Mouse (Mus musculus): ENCODE results near the gene Syce2. TPM values are rescaled to one million over a fixed set of nuclear protein-coding genes. Genes with fewer than 3 reads are reported as not detected.
"Not testable (repeated sequence)": the region's sequence is repeated elsewhere in the genome, so short reads cannot be mapped to it uniquely, and the experiment has no call there.

The Syce2 gene
- total RNA-seq, 2 experiments from 2014 or later: 1.2 to 1.8 TPM

DNA sequence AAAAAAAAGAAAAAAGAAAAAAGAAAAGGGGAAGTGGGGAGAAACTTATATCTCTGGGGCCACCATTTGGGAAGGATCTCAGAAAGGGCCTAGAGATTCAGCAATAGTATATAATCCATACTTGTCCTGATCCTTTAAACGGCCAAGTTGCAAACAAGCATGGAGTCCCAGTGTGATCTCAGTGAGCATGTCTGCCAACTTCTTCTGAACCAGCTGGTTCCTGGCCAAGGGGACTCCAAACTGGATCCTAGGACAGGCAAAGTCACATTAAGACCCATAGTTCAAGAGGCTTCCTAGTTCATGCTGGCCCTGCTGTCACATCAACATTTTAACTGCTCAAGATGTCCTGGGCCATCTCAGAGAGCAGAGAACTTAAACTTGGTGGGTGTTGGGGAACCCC lies 17.2 kb downstream of the Syce2 start:
- TF ChIP-seq CTCF (IDR thresholded peaks at IDR 0.05): no peak
- intact Hi-C loops (cut with DNase I): no loop called here
- Histone ChIP-seq H3K4me3 (no peak overlapping the region), H3K27ac (no peak overlapping the region)
- DNase-seq: no peak

GRCm38 (mm10) chr8:84892993-84893708 lies 21.2 kb downstream of the Syce2 start:
- Histone ChIP-seq H3K4me3 (peak overlapping the region; percentile 76), H3K27ac (peak overlapping the region; percentile 88)
- DNase-seq: no peak
- TF ChIP-seq CTCF (IDR thresholded peaks at IDR 0.05): no peak
- intact Hi-C loops (cut with DNase I): no loop called here

- Histone ChIP-seq H3K4me3 (peak within 1 kb of the TSS; percentile 76), H3K27ac (peak within 1 kb of the TSS; percentile 88)
- TF ChIP-seq CTCF (IDR thresholded peaks at IDR 0.05): no peak
- intact Hi-C loops (cut with DNase I): no loop called here
- peak; percentile 92 for DNase-seq
Measured at GRCm38 (mm10) chr8:84893709-84894134, 21.8 kb downstream of the Syce2 start, which contains the start of gene Gcdh. Gene Gcdh, minus strand, starts transcription at chr8:84893921.

- intact Hi-C loops (cut with DNase I): no loop called here
- no peak for TF ChIP-seq CTCF (IDR thresholded peaks at IDR 0.05)
- H3K4me3 ChIP-seq: no peak overlapping the region
- H3K27ac ChIP-seq: no peak overlapping the region
- no peak for DNase-seq
Measured at GRCm38 (mm10) chr8:84895963-84896362, 24.1 kb downstream of the Syce2 start.

DNA sequence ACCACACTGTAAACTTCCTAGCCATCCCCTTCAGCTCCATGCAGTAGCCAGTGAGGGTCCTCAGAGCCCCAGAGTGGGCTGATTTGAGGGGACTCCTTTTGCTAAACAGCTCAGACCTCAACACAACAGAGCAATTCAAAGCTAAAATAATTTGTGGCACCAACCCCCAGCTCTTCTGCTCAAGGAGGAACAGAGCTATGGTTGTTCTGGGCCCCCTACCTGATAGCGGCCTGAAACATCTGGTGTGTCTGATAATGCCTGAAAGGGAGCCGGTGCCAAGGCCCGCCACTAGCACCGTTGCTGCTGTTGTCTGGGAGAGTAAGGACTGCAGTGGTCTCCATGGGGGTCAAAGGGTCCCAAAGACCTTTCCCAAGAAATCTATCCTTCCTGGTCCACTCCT lies 29.2 kb downstream of the Syce2 start:
- no peak for DNase-seq
- Histone ChIP-seq H3K27ac (no peak overlapping the region), H3K4me3 (no peak overlapping the region)
- TF ChIP-seq CTCF (IDR thresholded peaks at IDR 0.05): no peak
- intact Hi-C loops (cut with DNase I): loop anchor here (5.0 kb wide), 1 partner anchor 54 kb away; the partner anchor contains the start of gene Calr

- intact Hi-C loops (cut with DNase I): loop anchor here (5.0 kb wide), 1 partner anchor 54 kb away; the partner anchor contains the start of gene Calr
- TF ChIP-seq CTCF (IDR thresholded peaks at IDR 0.05): no peak
- no peak for DNase-seq
- Histone ChIP-seq H3K4me3 (peak within 1 kb of the TSS; percentile 89), H3K27ac (peak within 1 kb of the TSS; percentile 93)
Measured at GRCm38 (mm10) chr8:84901752-84902151, 29.8 kb downstream of the Syce2 start, which contains the start of gene Klf1. Gene Klf1, plus strand, starts transcription at chr8:84901928.

DNA sequence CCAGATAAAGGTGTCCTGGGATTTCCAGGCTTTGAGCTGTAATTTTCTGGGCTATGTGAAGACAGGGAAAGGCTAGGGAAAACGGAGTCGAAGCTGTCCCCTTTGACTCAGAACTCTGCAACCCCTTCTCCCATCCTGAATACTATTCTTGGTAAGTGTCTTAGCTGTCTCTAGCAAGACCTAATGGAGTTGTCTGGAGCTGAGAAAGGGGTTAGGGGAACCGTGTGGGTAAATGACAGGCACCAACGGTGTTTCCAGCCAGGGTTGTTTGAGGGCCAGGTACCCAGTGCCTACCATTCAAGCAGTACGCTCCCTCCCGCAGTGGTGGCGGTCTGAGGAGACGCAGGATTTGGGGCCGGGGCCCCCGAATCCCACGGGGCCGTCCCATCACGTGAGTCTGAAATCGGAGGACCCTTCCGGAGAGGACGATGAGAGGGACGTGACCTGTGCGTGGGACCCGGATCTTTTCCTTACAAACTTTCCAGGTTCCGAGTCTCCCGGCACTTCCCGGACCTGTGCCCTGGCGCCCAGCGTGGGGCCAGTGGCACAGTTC lies 30.5 kb downstream of the Syce2 start:
- no peak for TF ChIP-seq CTCF (IDR thresholded peaks at IDR 0.05)
- Histone ChIP-seq H3K4me3 (peak overlapping the region; percentile 89), H3K27ac (peak overlapping the region; percentile 93)
- DNase-seq: no peak
- intact Hi-C loops (cut with DNase I): loop anchor here (5.0 kb wide), 1 partner anchor 55 kb away; the partner anchor contains the start of gene Calr

- no peak; the same call in none of the 2 replicates for TF ChIP-seq CTCF (IDR thresholded peaks at IDR 0.05)
- H3K27ac ChIP-seq: peak overlapping the region; percentile 93
- peak; percentile 95 for DNase-seq
- intact Hi-C loops (cut with DNase I): loop anchor here (5.0 kb wide), 1 partner anchor 56 kb away; the partner anchor contains the start of gene Calr
- H3K4me3 ChIP-seq: peak overlapping the region; percentile 89
Measured at GRCm38 (mm10) chr8:84902920-84903661, 31.2 kb downstream of the Syce2 start.

- TF ChIP-seq CTCF (IDR thresholded peaks at IDR 0.05): no peak
- DNase-seq: no peak
- intact Hi-C loops (cut with DNase I): loop anchor here (5.0 kb wide), 1 partner anchor 57 kb away; the partner anchor contains the start of gene Calr
- H3K4me3 ChIP-seq: no peak overlapping the region
- H3K27ac ChIP-seq: no peak overlapping the region
Measured at GRCm38 (mm10) chr8:84904351-84904750, 32.4 kb downstream of the Syce2 start.

GRCm38 (mm10) chr8:84907037-84907436 lies 35.1 kb downstream of the Syce2 start:
- no peak overlapping the region for H3K4me3 ChIP-seq
- intact Hi-C loops (cut with DNase I): no loop called here
- no peak overlapping the region for H3K27ac ChIP-seq
- no peak for TF ChIP-seq CTCF (IDR thresholded peaks at IDR 0.05)
- DNase-seq: no peak

DNA sequence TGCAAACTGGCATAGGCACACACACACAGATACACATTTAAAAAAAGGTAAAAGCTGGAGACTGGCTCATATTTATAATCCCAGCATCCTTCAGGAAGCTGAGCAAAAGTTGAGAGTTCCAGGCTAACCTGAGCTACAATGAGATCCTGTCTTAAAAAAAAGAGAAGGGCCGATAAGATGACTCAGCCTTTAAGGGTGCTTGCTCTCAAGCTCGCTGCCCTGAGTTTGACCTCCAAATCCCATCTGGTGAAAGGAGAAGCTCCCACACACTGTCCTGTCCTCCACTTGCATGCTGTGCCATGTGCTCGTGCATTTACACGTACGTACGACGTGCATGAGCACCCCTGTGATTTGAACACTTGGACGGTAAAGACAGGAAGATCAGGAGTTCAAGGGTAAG lies 35.6 kb downstream of the Syce2 start:
- no peak for DNase-seq
- TF ChIP-seq CTCF (IDR thresholded peaks at IDR 0.05): no peak
- Histone ChIP-seq H3K4me3 (no peak overlapping the region), H3K27ac (no peak overlapping the region)
- intact Hi-C loops (cut with DNase I): no loop called here

DNA sequence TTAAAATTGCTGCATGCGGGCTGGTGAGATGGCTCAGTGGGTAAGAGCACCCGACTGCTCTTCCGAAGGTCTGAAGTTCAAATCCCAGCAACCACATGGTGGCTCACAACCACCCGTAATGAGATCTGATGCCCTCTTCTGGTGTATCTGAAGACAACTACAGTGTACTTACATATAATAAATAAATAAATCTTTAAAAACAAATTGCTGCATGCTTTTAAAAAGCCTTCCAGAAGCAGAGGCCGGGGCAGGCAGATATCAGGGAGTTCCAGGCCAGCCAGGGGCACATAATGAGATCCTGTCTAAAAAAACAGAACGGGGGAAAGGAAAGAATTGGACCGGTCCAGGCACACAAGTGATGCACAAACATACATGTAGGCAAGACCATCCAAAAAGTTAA lies 36.1 kb downstream of the Syce2 start:
- DNase-seq; intact Hi-C loops (cut with DNase I): not testable (repeated sequence)
- peak; percentile 25; the same call in 1 of the 2 replicates for TF ChIP-seq CTCF (IDR thresholded peaks at IDR 0.05)
- Histone ChIP-seq H3K27ac (peak overlapping the region; percentile 85), H3K4me3 (peak overlapping the region; percentile 89)

All from gastrocnemius, adult 2 months (tissue).